Mouse (Mus musculus): ENCODE measurements at regions not wholly inside any gene's neighbourhood (a gene's known extent, or its start where the extent isn't known, plus 50 kb on each side); places are given as distances from the start of the nearest gene placed in this dataset.

DNA sequence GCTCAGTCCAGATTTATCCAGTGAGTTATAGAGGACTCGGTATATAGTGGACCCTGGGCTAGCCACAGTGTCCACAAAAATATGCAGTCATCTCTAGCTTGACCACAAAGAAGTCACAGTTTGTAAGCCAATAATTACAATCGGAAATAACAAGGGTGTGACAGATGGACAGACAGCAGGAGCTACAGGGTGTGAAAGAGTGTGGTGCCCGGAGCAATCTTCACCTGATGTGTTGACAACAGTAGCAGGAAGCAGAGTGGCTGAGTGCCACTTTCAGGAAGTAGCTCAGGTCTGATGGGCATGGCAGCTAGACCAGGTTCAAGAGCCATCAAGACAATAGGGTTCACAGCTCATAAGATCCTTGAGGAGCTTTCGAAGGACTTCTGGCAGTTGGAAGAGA is 308.6 kb downstream of the Irx2 start:
- TF ChIP-seq POLR2A (IDR thresholded peaks at IDR 0.05; ENCODE audit: borderline replicate concordance, extremely low read depth, low read depth, low read length), result no peak
- no peak for TF ChIP-seq CTCF (IDR thresholded peaks at IDR 0.05; ENCODE audit: insufficient read depth, low read length)

Data from lung, adult 2 months (tissue).